8 mouse cellular contexts compared by ENCODE assay signal in genomic region chr9:64960978-64961320, GRCm38 (mm10). TPM values are rescaled to one million over a fixed set of nuclear protein-coding genes. Genes with fewer than 3 reads are reported as not detected.
DNase-seq lines count a peak whose midpoint lies in the region; ATAC-seq and TF ChIP-seq lines count a peak whose summit lies in the region.

No protein-coding gene starts in this region.

- no peaks in the 10 kb centered on the region for H3K9me3 ChIP-seq in embryonic facial prominence, embryonic 11.5 days (replicated peaks; ENCODE audit: control insufficient read depth, low read length)
- no peaks in the 10 kb centered on the region for H3K9me3 ChIP-seq in intestine, embryonic 14.5 days (ENCODE audit: control insufficient read depth, low read length)
- H3K9me3 ChIP-seq in midbrain, postnatal 0 days (ENCODE audit: low read length): no peaks in the 10 kb centered on the region

- 0% methylated on average over 17 of the region's 17 CpGs for WGBS in embryonic facial prominence, embryonic 11.5 days
- WGBS in intestine, embryonic 14.5 days: 0% methylated on average over 17 of the region's 17 CpGs
- WGBS in midbrain, postnatal 0 days: under 1% methylated on average over 17 of the region's 17 CpGs

- ATAC-seq in embryonic facial prominence, embryonic 11.5 days (replicated peaks; ENCODE audit: insufficient number of reproducible peaks, low FRiP score, low TSS enrichment, low read depth): no peak
- peak; percentile 79 for ATAC-seq in intestine, embryonic 14.5 days (replicated peaks; ENCODE audit: low FRiP score, low TSS enrichment, low read depth)
- peak; percentile 80 for ATAC-seq in midbrain, postnatal 0 days (ENCODE audit: low FRiP score)

- H3K9ac ChIP-seq in embryonic facial prominence, embryonic 11.5 days (replicated peaks; ENCODE audit: low read length): peak overlapping the region; percentile 93
- peak overlapping the region; percentile 93 for H3K9ac ChIP-seq in intestine, embryonic 14.5 days (ENCODE audit: low read length)
- peak overlapping the region; percentile 86 for H3K9ac ChIP-seq in midbrain, postnatal 0 days (replicated peaks; ENCODE audit: low read length, poor library complexity, severe bottlenecking)

- no peaks in the 10 kb centered on the region for H3K4me1 ChIP-seq in embryonic facial prominence, embryonic 11.5 days (ENCODE audit: control insufficient read depth, insufficient read depth, low read length)
- H3K4me1 ChIP-seq in intestine, embryonic 14.5 days (replicated peaks; ENCODE audit: control insufficient read depth, insufficient read depth, low read length): peaks cover 7% of the 10 kb centered on the region; the same call in 1 of the 2 replicates
- H3K4me1 ChIP-seq in midbrain, postnatal 0 days (ENCODE audit: insufficient read depth, low read length): peaks cover 6% of the 10 kb centered on the region; the same call in 1 of the 2 replicates

- H3K36me3 ChIP-seq in embryonic facial prominence, embryonic 11.5 days (replicated peaks; ENCODE audit: control insufficient read depth, insufficient read depth, low read depth, low read length): no peaks in the 10 kb centered on the region
- peaks cover 35% of the 10 kb centered on the region for H3K36me3 ChIP-seq in intestine, embryonic 14.5 days (ENCODE audit: control insufficient read depth, insufficient read depth, low read length)
- H3K36me3 ChIP-seq in midbrain, postnatal 0 days (ENCODE audit: insufficient read depth, low read length): peaks cover 12% of the 10 kb centered on the region

- no peak for TF ChIP-seq CTCF in layer of hippocampus, adult 2 months (conservative IDR thresholded peaks at IDR 0.05)
- TF ChIP-seq CTCF in midbrain, postnatal 0 days (IDR thresholded peaks at IDR 0.05): no peak

- H3K4me2 ChIP-seq in embryonic facial prominence, embryonic 11.5 days (ENCODE audit: low read depth, low read length): peak overlapping the region; percentile 63
- peak overlapping the region; percentile 91 for H3K4me2 ChIP-seq in intestine, embryonic 14.5 days (ENCODE audit: low read length)
- H3K4me2 ChIP-seq in midbrain, postnatal 0 days (ENCODE audit: low read depth, low read length, poor library complexity, severe bottlenecking): peak overlapping the region; percentile 74

- H3K27me3 ChIP-seq in embryonic facial prominence, embryonic 11.5 days (ENCODE audit: control insufficient read depth, insufficient read depth, low read length): no peaks in the 10 kb centered on the region
- H3K27me3 ChIP-seq in intestine, embryonic 14.5 days (replicated peaks; ENCODE audit: control insufficient read depth, insufficient read depth, low read length): no peaks in the 10 kb centered on the region
- no peaks in the 10 kb centered on the region for H3K27me3 ChIP-seq in midbrain, postnatal 0 days (ENCODE audit: insufficient read depth, low read length)

- peak overlapping the region; percentile 95 for H3K4me3 ChIP-seq in layer of hippocampus, adult 2 months
- H3K4me3 ChIP-seq in embryonic facial prominence, embryonic 11.5 days (ENCODE audit: low read depth, low read length): peak overlapping the region; percentile 80
- H3K4me3 ChIP-seq in intestine, embryonic 14.5 days (ENCODE audit: low read depth, low read length): peak overlapping the region; percentile 83
- peak overlapping the region; percentile 77 for H3K4me3 ChIP-seq in midbrain, postnatal 0 days (ENCODE audit: low read depth, low read length)

- no peak for DNase-seq in layer of hippocampus, adult 2 months (ENCODE audit: low spot score in 2 of 2)
- DNase-seq in layer of hippocampus, adult 18-20 months (ENCODE audit: low spot score in 2 of 2): no peak
- no peak for DNase-seq in embryonic facial prominence, embryonic 11.5 days (ENCODE audit: low spot score)
- DNase-seq in intestine, embryonic 14.5 days (ENCODE audit: low spot score): no peak
- DNase-seq in midbrain, postnatal 0 days (ENCODE audit: low spot score): no peak
- no peak for DNase-seq in adrenal gland, postnatal 10 days
- DNase-seq in cerebellum, adult 11-12 months: no peak
- DNase-seq in frontal cortex, postnatal 25 days (ENCODE audit: low spot score in 2 of 2): no peak

- peak overlapping the region; percentile 95 for H3K27ac ChIP-seq in layer of hippocampus, adult 2 months
- H3K27ac ChIP-seq in embryonic facial prominence, embryonic 11.5 days (replicated peaks; ENCODE audit: low read depth, low read length): peak overlapping the region; percentile 82
- peak overlapping the region; percentile 87 for H3K27ac ChIP-seq in intestine, embryonic 14.5 days (ENCODE audit: low read depth)
- H3K27ac ChIP-seq in midbrain, postnatal 0 days (ENCODE audit: low read depth, low read length): peak overlapping the region; percentile 90

RNA-seq across cellular contexts. Expression of gene Ints14, which starts 0.2 kb away (rescaled TPM):
- total RNA-seq in layer of hippocampus, adult 2 months (2021): 10 to 100 TPM; 19.9 to 20.2 TPM
- total RNA-seq in layer of hippocampus, adult 18-20 months (2021): 10 to 100 TPM; 17.3 to 20.8 TPM
- polyA plus RNA-seq in embryonic facial prominence, embryonic 11.5 days (2014; fragmentation: Nextera tagmentation; extraction: Ambion mirVana): 77.2 and 80.5 TPM in 2 replicates
- polyA plus RNA-seq in intestine, embryonic 14.5 days (2014; fragmentation: Nextera tagmentation; extraction: Ambion mirVana): 57.4 and 64.9 TPM in 2 replicates
- total RNA-seq in midbrain, postnatal 0 days (2014; rRNA removed): 29.5 and 29.7 TPM in 2 replicates
- polyA plus RNA-seq in midbrain, postnatal 0 days (2015; fragmentation: Nextera tagmentation; extraction: Ambion mirVana): 28.4 and 30.1 TPM in 2 replicates
- total RNA-seq in adrenal gland, postnatal 10 days (2021): 10 to 100 TPM; 27.5 to 31.5 TPM

RNA-seq across cellular contexts. Expression of gene Slc24a1, which starts 9.5 kb away (rescaled TPM):
- under 1 TPM in 1 of 2 experiments, not detected in 1; 0.10 TPM for total RNA-seq in layer of hippocampus, adult 2 months (2021)
- under 1 TPM; 0.08 to 0.12 TPM for total RNA-seq in layer of hippocampus, adult 18-20 months (2021)
- not detected in 2 replicates for polyA plus RNA-seq in embryonic facial prominence, embryonic 11.5 days (2014; fragmentation: Nextera tagmentation; extraction: Ambion mirVana)
- polyA plus RNA-seq in intestine, embryonic 14.5 days (2014; fragmentation: Nextera tagmentation; extraction: Ambion mirVana): 0.03 and 0.08 TPM in 2 replicates
- not detected in 2 replicates for total RNA-seq in midbrain, postnatal 0 days (2014; rRNA removed)
- 0.16 and 0.19 TPM in 2 replicates for polyA plus RNA-seq in midbrain, postnatal 0 days (2015; fragmentation: Nextera tagmentation; extraction: Ambion mirVana)
- under 1 TPM; 0.09 to 0.15 TPM for total RNA-seq in adrenal gland, postnatal 10 days (2021)
